Mouse (Mus musculus): ENCODE data around the gene Rtn4r. TPM values are rescaled to one million over a fixed set of nuclear protein-coding genes. Genes with fewer than 3 reads are reported as not detected.

Gene Rtn4r
- polyA plus RNA-seq, 1 experiment from 2014 or later, result 18.6 TPM

GRCm38 (mm10) chr16:18129413-18129812, 2.0 kb downstream of the Rtn4r start:
- 61% methylated on average over 5 of the region's 5 CpGs for WGBS
- no peak for ATAC-seq (ENCODE audit: low FRiP score, low TSS enrichment)

GRCm38 (mm10) chr16:18130288-18130687, 2.8 kb downstream of the Rtn4r start:
- no peak overlapping the region for H3K4me3 ChIP-seq (replicated peaks; ENCODE audit: low read depth, low read length)
- no peaks in the 10 kb centered on the region for H3K9me3 ChIP-seq (ENCODE audit: control insufficient read depth, low read length)
- H3K4me1 ChIP-seq (ENCODE audit: control insufficient read depth, insufficient read depth, low read length), result peaks cover 22% of the 10 kb centered on the region
- ATAC-seq (ENCODE audit: low FRiP score, low TSS enrichment), result no peak
- 58% methylated on average over 4 of the region's 4 CpGs for WGBS
- no peaks in the 10 kb centered on the region for H3K36me3 ChIP-seq (ENCODE audit: control insufficient read depth, insufficient read depth, low read length)
- H3K4me2 ChIP-seq (ENCODE audit: low read length), result peak overlapping the region; percentile 5; the same call in 1 of the 2 replicates
- no peaks in the 10 kb centered on the region for H3K27me3 ChIP-seq (ENCODE audit: control insufficient read depth, insufficient read depth, low read length)
- no peak for DNase-seq
- no peak overlapping the region for H3K9ac ChIP-seq (replicated peaks; ENCODE audit: low read length)
- no peak overlapping the region for H3K27ac ChIP-seq (replicated peaks; ENCODE audit: low read depth, low read length)

More at GRCm38 (mm10) chr16:18129413-18129812, 2.0 kb downstream of the Rtn4r start:
- Histone ChIP-seq H3K9me3 (ENCODE audit: control insufficient read depth, low read length) (no peaks in the 10 kb centered on the region), H3K27ac (replicated peaks; ENCODE audit: low read depth, low read length) (no peak overlapping the region), H3K27me3 (ENCODE audit: control insufficient read depth, insufficient read depth, low read length) (no peaks in the 10 kb centered on the region), H3K36me3 (ENCODE audit: control insufficient read depth, insufficient read depth, low read length) (no peaks in the 10 kb centered on the region), H3K9ac (replicated peaks; ENCODE audit: low read length) (peak overlapping the region; percentile 90; the same call in 1 of the 2 replicates), H3K4me3 (replicated peaks; ENCODE audit: low read depth, low read length) (peak overlapping the region; percentile 75), H3K4me1 (ENCODE audit: control insufficient read depth, insufficient read depth, low read length) (peaks cover 22% of the 10 kb centered on the region), H3K4me2 (ENCODE audit: low read length) (peak overlapping the region; percentile 76)
- no peak for DNase-seq

- Histone ChIP-seq H3K4me2 (ENCODE audit: low read length) (peak overlapping the region; percentile 5; the same call in 1 of the 2 replicates), H3K27me3 (ENCODE audit: control insufficient read depth, insufficient read depth, low read length) (no peaks in the 10 kb centered on the region), H3K4me3 (replicated peaks; ENCODE audit: low read depth, low read length) (no peak overlapping the region), H3K9me3 (ENCODE audit: control insufficient read depth, low read length) (no peaks in the 10 kb centered on the region), H3K27ac (replicated peaks; ENCODE audit: low read depth, low read length) (no peak overlapping the region), H3K4me1 (ENCODE audit: control insufficient read depth, insufficient read depth, low read length) (peaks cover 22% of the 10 kb centered on the region), H3K9ac (replicated peaks; ENCODE audit: low read length) (0 out of 2 replicates have a peak overlapping the region, but pooled peaks have one; percentile 31), H3K36me3 (ENCODE audit: control insufficient read depth, insufficient read depth, low read length) (no peaks in the 10 kb centered on the region)
- DNase-seq (peak; percentile 35), ATAC-seq (ENCODE audit: low FRiP score, low TSS enrichment) (no peak)
These were observed 3.3 kb downstream of the Rtn4r start for GRCm38 (mm10) chr16:18130705-18131104.

GRCm38 (mm10) chr16:18131245-18131939, 4.0 kb downstream of the Rtn4r start:
- no peak for DNase-seq
- Histone ChIP-seq H3K9ac (replicated peaks; ENCODE audit: low read length) (0 out of 2 replicates have a peak overlapping the region, but pooled peaks have one; percentile 31), H3K9me3 (ENCODE audit: control insufficient read depth, low read length) (no peaks in the 10 kb centered on the region), H3K27me3 (ENCODE audit: control insufficient read depth, insufficient read depth, low read length) (no peaks in the 10 kb centered on the region), H3K4me1 (ENCODE audit: control insufficient read depth, insufficient read depth, low read length) (peaks cover 22% of the 10 kb centered on the region), H3K27ac (replicated peaks; ENCODE audit: low read depth, low read length) (no peak overlapping the region), H3K36me3 (ENCODE audit: control insufficient read depth, insufficient read depth, low read length) (no peaks in the 10 kb centered on the region), H3K4me2 (ENCODE audit: low read length) (no peak overlapping the region), H3K4me3 (replicated peaks; ENCODE audit: low read depth, low read length) (no peak overlapping the region)
- WGBS, result 83% methylated on average over 11 of the region's 11 CpGs
- no peak for ATAC-seq (ENCODE audit: low FRiP score, low TSS enrichment)

GRCm38 (mm10) chr16:18132026-18132425, 4.6 kb downstream of the Rtn4r start:
- H3K4me3 ChIP-seq (replicated peaks; ENCODE audit: low read depth, low read length), result no peak overlapping the region
- no peak overlapping the region for H3K27ac ChIP-seq (replicated peaks; ENCODE audit: low read depth, low read length)
- H3K27me3 ChIP-seq (ENCODE audit: control insufficient read depth, insufficient read depth, low read length), result no peaks in the 10 kb centered on the region
- no peak overlapping the region for H3K4me2 ChIP-seq (ENCODE audit: low read length)
- ATAC-seq (ENCODE audit: low FRiP score, low TSS enrichment) (no peak), DNase-seq (no peak)
- H3K36me3 ChIP-seq (ENCODE audit: control insufficient read depth, insufficient read depth, low read length), result no peaks in the 10 kb centered on the region
- 70% methylated on average over 1 of the region's 1 CpGs for WGBS
- H3K9me3 ChIP-seq (ENCODE audit: control insufficient read depth, low read length), result no peaks in the 10 kb centered on the region
- H3K4me1 ChIP-seq (ENCODE audit: control insufficient read depth, insufficient read depth, low read length), result peaks cover 22% of the 10 kb centered on the region
- H3K9ac ChIP-seq (replicated peaks; ENCODE audit: low read length), result no peak overlapping the region

- no peaks in the 10 kb centered on the region for H3K9me3 ChIP-seq (ENCODE audit: control insufficient read depth, low read length)
- no peak overlapping the region for H3K4me3 ChIP-seq (replicated peaks; ENCODE audit: low read depth, low read length)
- no peak overlapping the region for H3K27ac ChIP-seq (replicated peaks; ENCODE audit: low read depth, low read length)
- ATAC-seq (ENCODE audit: low FRiP score, low TSS enrichment) (no peak), DNase-seq (no peak)
- H3K4me1 ChIP-seq (ENCODE audit: control insufficient read depth, insufficient read depth, low read length), result peaks cover 22% of the 10 kb centered on the region
- no peaks in the 10 kb centered on the region for H3K36me3 ChIP-seq (ENCODE audit: control insufficient read depth, insufficient read depth, low read length)
- H3K27me3 ChIP-seq (ENCODE audit: control insufficient read depth, insufficient read depth, low read length), result no peaks in the 10 kb centered on the region
- 85% methylated on average over 3 of the region's 3 CpGs for WGBS
- H3K4me2 ChIP-seq (ENCODE audit: low read length), result no peak overlapping the region
- no peak overlapping the region for H3K9ac ChIP-seq (replicated peaks; ENCODE audit: low read length)
These were observed 5.1 kb downstream of the Rtn4r start for GRCm38 (mm10) chr16:18132575-18132974.

- Histone ChIP-seq H3K36me3 (ENCODE audit: control insufficient read depth, insufficient read depth, low read length) (no peaks in the 10 kb centered on the region), H3K4me2 (ENCODE audit: low read length) (no peak overlapping the region), H3K27me3 (ENCODE audit: control insufficient read depth, insufficient read depth, low read length) (no peaks in the 10 kb centered on the region), H3K4me1 (ENCODE audit: control insufficient read depth, insufficient read depth, low read length) (peaks cover 22% of the 10 kb centered on the region), H3K9me3 (ENCODE audit: control insufficient read depth, low read length) (no peaks in the 10 kb centered on the region), H3K4me3 (replicated peaks; ENCODE audit: low read depth, low read length) (no peak overlapping the region), H3K27ac (replicated peaks; ENCODE audit: low read depth, low read length) (no peak overlapping the region), H3K9ac (replicated peaks; ENCODE audit: low read length) (no peak overlapping the region)
- DNase-seq, result no peak
- WGBS, result 90% methylated on average over 5 of the region's 5 CpGs
- ATAC-seq (ENCODE audit: low FRiP score, low TSS enrichment), result no peak
These were observed 5.9 kb downstream of the Rtn4r start for GRCm38 (mm10) chr16:18133133-18133920.

- Histone ChIP-seq H3K9ac (replicated peaks; ENCODE audit: low read length) (no peak overlapping the region), H3K27ac (replicated peaks; ENCODE audit: low read depth, low read length) (no peak overlapping the region), H3K4me3 (replicated peaks; ENCODE audit: low read depth, low read length) (no peak overlapping the region), H3K27me3 (ENCODE audit: control insufficient read depth, insufficient read depth, low read length) (no peaks in the 10 kb centered on the region), H3K4me1 (ENCODE audit: control insufficient read depth, insufficient read depth, low read length) (peaks cover 6% of the 10 kb centered on the region; the same call in 1 of the 2 replicates), H3K4me2 (ENCODE audit: low read length) (no peak overlapping the region), H3K36me3 (ENCODE audit: control insufficient read depth, insufficient read depth, low read length) (no peaks in the 10 kb centered on the region), H3K9me3 (ENCODE audit: control insufficient read depth, low read length) (no peaks in the 10 kb centered on the region)
- no peak for DNase-seq
- WGBS, result 86% methylated on average over 5 of the region's 5 CpGs
- ATAC-seq (ENCODE audit: low FRiP score, low TSS enrichment), result no peak
These were observed 7.8 kb downstream of the Rtn4r start for GRCm38 (mm10) chr16:18135196-18135595.
